Mouse (Mus musculus) forebrain, embryonic 14.5 days (tissue): ENCODE measurements around the gene Ripor2. TPM values are rescaled to one million over a fixed set of nuclear protein-coding genes. Genes with fewer than 3 reads are reported as not detected.
A peak's percentile ranks its signal among the peaks of the same experiment; 100 is the strongest.

Experiments used
- ATAC-seq: fragments of 200-750 bp; cut with Nextera tagmentation; 2 replicates; pipeline ENCODE4 v1.8.0; 2017; ENCODE audit warnings: mild to moderate bottlenecking, moderate library complexity
- DNase-seq: peaks from one replicate; pipeline ENCODE4 v3.0.0-alpha.2; 2015; ENCODE audit warnings: low spot score
- H3K27ac ChIP-seq: fragments of 300-500 bp; sonication (generic); 2 replicates; pipeline ENCODE4 v1.5.1; 2014; ENCODE audit warnings: low read depth, mild to moderate bottlenecking, control low read depth, low read length, moderate library complexity
- H3K27me3 ChIP-seq: fragments of 300-500 bp; sonication (generic); replicated peaks from 2 replicates; pipeline ENCODE4 v1.6.1; 2014; ENCODE audit warnings: low read length, control low read depth, mixed read lengths; ENCODE audit not compliant: control insufficient read depth, insufficient read depth
- H3K36me3 ChIP-seq: fragments of 300-500 bp; sonication (generic); 2 replicates; pipeline ENCODE4 v1.6.1; 2014; ENCODE audit warnings: low read length, control low read depth; ENCODE audit not compliant: control insufficient read depth, insufficient read depth
- H3K4me1 ChIP-seq: fragments of 300-500 bp; sonication (generic); 2 replicates; pipeline ENCODE4 v1.6.1; 2014; ENCODE audit warnings: antibody characterized with exemption, low read length, control low read depth; ENCODE audit not compliant: control insufficient read depth, insufficient read depth
- H3K4me2 ChIP-seq: fragments of 300-500 bp; sonication (generic); 2 replicates; pipeline ENCODE4 v1.6.1; 2014; ENCODE audit warnings: mild to moderate bottlenecking, control low read depth, low read length
- H3K4me3 ChIP-seq: fragments of 300-500 bp; sonication (generic); 2 replicates; pipeline ENCODE4 v1.5.1; 2014; ENCODE audit warnings: low read depth, low read length, control low read depth
- H3K9ac ChIP-seq: fragments of 300-500 bp; sonication (generic); 2 replicates; pipeline ENCODE4 v1.6.1; 2014; ENCODE audit warnings: mild to moderate bottlenecking, low read length, control low read depth, moderate library complexity
- H3K9me3 ChIP-seq: fragments of 300-500 bp; sonication (generic); replicated peaks from 2 replicates; pipeline ENCODE4 v1.6.1; 2016; ENCODE audit warnings: low read length, control low read depth, mixed read lengths; ENCODE audit not compliant: control insufficient read depth
- WGBS: fragments of 180-500 bp; shearing (Covaris S2); extraction: QIAGEN DNeasy Blood & Tissue Kit; methylation state at CpG from one replicate; pipeline ENCODE4 v1.1.7; 2014; 5-methylcytosine and 5-hydroxymethylcytosine counted together
- polyA plus RNA-seq: library from polyadenylated mRNA; unstranded; fragments of >200 nt; fragmentation: Nextera tagmentation; extraction: Ambion mirVana; gene quantifications from 2 replicates; pipeline ENCODE4 v1.2.1, GENCODE M21; 2014

Ripor2 gene
- polyA plus RNA-seq, 1 experiment from 2014 or later, result 16.9 TPM

GRCm38 (mm10) chr13:24735608-24736131, 153.7 kb downstream of the Ripor2 start:
- Histone ChIP-seq H3K9ac (no peak overlapping the region), H3K4me1 (no peaks in the 10 kb centered on the region), H3K9me3 (no peaks in the 10 kb centered on the region), H3K4me2 (no peak overlapping the region), H3K36me3 (0 out of 2 replicates have a peak, but pooled peaks cover 4% of the 10 kb centered on the region), H3K4me3 (no peak overlapping the region), H3K27me3 (no peaks in the 10 kb centered on the region), H3K27ac (no peak overlapping the region)
- WGBS, result 66% methylated on average over 6 of the region's 6 CpGs
- no peak for ATAC-seq
- no peak for DNase-seq

- ATAC-seq (no peak), DNase-seq (no peak)
- Histone ChIP-seq H3K27me3 (no peaks in the 10 kb centered on the region), H3K36me3 (no peaks in the 10 kb centered on the region), H3K4me3 (no peak within 1 kb of the TSS), H3K4me2 (no peak within 1 kb of the TSS), H3K9me3 (no peaks in the 10 kb centered on the region), H3K4me1 (no peaks in the 10 kb centered on the region), H3K27ac (no peak within 1 kb of the TSS), H3K9ac (no peak within 1 kb of the TSS)
- 89% methylated on average over 10 of the region's 10 CpGs for WGBS
Observed at GRCm38 (mm10) chr13:24741028-24741427, 159.0 kb downstream of the Ripor2 start, which contains the start of gene Armh2. Armh2 (plus strand) TSS chr13:24741232.

DNA sequence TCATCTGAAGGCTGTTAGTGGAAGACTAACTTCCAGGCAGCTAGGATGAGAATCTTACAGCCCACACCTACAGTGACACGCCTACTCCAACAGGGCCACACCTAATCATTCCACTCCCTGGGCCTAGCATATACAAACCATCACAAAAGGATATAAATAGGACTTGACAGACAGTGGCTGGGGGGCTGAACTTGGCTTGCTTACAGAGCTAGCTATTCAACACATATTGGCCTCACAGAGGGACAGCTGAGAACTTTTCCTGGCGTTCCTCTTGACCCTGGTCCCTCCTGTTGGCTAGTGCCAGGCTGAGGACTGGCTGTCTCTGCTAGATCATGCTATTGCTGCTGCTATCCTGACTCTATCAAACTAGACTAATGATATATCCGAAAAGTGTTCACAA, 165.8 kb downstream of the Ripor2 start:
- WGBS, result 83% methylated on average over 3 of the region's 3 CpGs
- no peak overlapping the region for H3K4me2 ChIP-seq
- no peaks in the 10 kb centered on the region for H3K9me3 ChIP-seq
- no peak overlapping the region for H3K4me3 ChIP-seq
- ATAC-seq, result no peak
- DNase-seq, result no peak
- peaks cover 12% of the 10 kb centered on the region; the same call in 1 of the 2 replicates for H3K36me3 ChIP-seq
- H3K4me1 ChIP-seq, result no peaks in the 10 kb centered on the region
- no peaks in the 10 kb centered on the region for H3K27me3 ChIP-seq
- H3K9ac ChIP-seq, result no peak overlapping the region
- H3K27ac ChIP-seq, result no peak overlapping the region

DNA sequence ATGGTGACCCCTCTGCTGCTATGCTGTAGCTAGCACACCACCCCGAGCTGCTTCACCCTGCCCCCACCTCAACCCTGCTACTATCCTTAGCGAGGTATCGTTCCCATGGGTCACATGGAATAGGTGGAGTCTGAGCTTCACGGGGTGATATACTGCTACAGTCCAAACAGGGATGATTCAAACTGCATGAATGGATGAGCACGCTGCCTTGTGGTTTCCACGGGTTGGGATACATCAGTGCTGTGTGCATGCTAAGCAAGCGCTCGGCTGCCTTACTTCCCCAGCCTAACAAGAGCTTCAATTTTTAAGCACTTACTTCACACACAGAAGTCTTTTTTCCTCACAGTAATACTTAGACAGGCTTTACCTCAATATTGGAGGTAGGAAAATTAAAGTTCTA, 168.8 kb downstream of the Ripor2 start:
- 90% methylated on average over 8 of the region's 8 CpGs for WGBS

GRCm38 (mm10) chr13:24751396-24751795, 169.4 kb downstream of the Ripor2 start:
- H3K27me3 ChIP-seq, result no peaks in the 10 kb centered on the region
- H3K36me3 ChIP-seq, result peaks cover 30% of the 10 kb centered on the region; the same call in 1 of the 2 replicates
- no peaks in the 10 kb centered on the region for H3K4me1 ChIP-seq
- no peak overlapping the region for H3K4me3 ChIP-seq
- WGBS, result 93% methylated on average over 8 of the region's 8 CpGs
- no peak overlapping the region for H3K4me2 ChIP-seq
- no peak overlapping the region for H3K9ac ChIP-seq
- DNase-seq, result no peak
- no peak for ATAC-seq
- H3K27ac ChIP-seq, result no peak overlapping the region
- no peaks in the 10 kb centered on the region for H3K9me3 ChIP-seq

More for the DNA sequence above, 168.8 kb downstream of the Ripor2 start:
- no peaks in the 10 kb centered on the region for H3K27me3 ChIP-seq
- ATAC-seq (no peak), DNase-seq (no peak)
- H3K4me1 ChIP-seq, result no peaks in the 10 kb centered on the region
- H3K4me3 ChIP-seq, result no peak overlapping the region
- no peaks in the 10 kb centered on the region for H3K9me3 ChIP-seq
- H3K27ac ChIP-seq, result no peak overlapping the region
- no peak overlapping the region for H3K9ac ChIP-seq
- peaks cover 29% of the 10 kb centered on the region; the same call in 1 of the 2 replicates for H3K36me3 ChIP-seq
- no peak overlapping the region for H3K4me2 ChIP-seq

DNA sequence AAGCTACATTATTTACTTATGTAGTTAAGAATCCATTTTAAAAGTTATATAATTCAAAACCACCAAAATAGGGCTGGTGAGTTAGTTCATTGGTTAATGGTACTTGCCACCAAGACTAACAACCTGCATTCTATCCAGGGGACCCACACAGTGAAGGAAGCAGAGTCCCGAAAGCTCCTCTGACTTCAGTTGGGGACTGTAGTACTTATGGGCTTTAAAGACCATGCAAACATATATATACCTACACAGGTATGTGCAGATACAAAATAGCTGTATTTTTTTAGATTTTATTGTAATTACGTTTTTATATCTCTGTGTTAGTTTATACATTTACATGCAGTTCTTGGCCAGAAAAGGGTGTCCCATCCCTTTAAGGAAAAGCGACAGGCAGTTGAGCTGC, 174.8 kb downstream of the Ripor2 start:
- H3K36me3 ChIP-seq, result peaks cover 26% of the 10 kb centered on the region
- H3K27ac ChIP-seq, result no peak overlapping the region
- H3K4me2 ChIP-seq, result no peak overlapping the region
- H3K4me1 ChIP-seq, result peaks cover 3% of the 10 kb centered on the region; the same call in 1 of the 2 replicates
- ATAC-seq (no peak), DNase-seq (no peak)
- H3K27me3 ChIP-seq, result no peaks in the 10 kb centered on the region
- no peak overlapping the region for H3K9ac ChIP-seq
- 94% methylated on average over 3 of the region's 3 CpGs for WGBS
- H3K9me3 ChIP-seq, result no peaks in the 10 kb centered on the region
- H3K4me3 ChIP-seq, result no peak overlapping the region

GRCm38 (mm10) chr13:24757820-24758564, 176.0 kb downstream of the Ripor2 start:
- Histone ChIP-seq H3K9ac (no peak overlapping the region), H3K4me1 (peaks cover 7% of the 10 kb centered on the region), H3K4me2 (no peak overlapping the region), H3K36me3 (peaks cover 23% of the 10 kb centered on the region), H3K27ac (no peak overlapping the region), H3K27me3 (no peaks in the 10 kb centered on the region), H3K4me3 (no peak overlapping the region), H3K9me3 (no peaks in the 10 kb centered on the region)
- no peak for DNase-seq
- 90% methylated on average over 12 of the region's 12 CpGs for WGBS
- ATAC-seq, result no peak

DNA sequence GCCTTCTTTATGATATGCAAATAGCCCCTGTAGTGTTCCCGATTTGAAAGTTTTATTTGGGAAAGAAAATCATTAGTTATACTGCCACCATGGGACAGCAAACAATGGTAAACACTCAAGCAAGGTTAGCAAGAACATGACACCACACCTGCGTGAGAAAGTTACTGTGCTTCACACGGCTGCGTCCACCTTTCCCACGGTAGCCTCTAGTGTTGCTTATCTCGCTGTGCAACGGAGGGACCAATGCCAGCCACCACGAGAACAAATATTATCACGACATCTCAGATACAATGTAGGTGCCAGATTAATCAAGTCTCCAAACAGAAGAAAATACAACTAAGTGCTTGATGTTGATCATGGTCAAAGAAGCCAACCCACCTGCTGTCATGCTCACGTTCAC, 177.5 kb downstream of the Ripor2 start:
- no peaks in the 10 kb centered on the region for H3K27me3 ChIP-seq
- no peak overlapping the region for H3K4me2 ChIP-seq
- H3K4me1 ChIP-seq, result peaks cover 7% of the 10 kb centered on the region
- no peak overlapping the region for H3K4me3 ChIP-seq
- H3K27ac ChIP-seq, result no peak overlapping the region
- no peaks in the 10 kb centered on the region for H3K9me3 ChIP-seq
- DNase-seq (no peak), ATAC-seq (no peak)
- H3K36me3 ChIP-seq, result peaks cover 16% of the 10 kb centered on the region
- no peak overlapping the region for H3K9ac ChIP-seq
- 94% methylated on average over 10 of the region's 10 CpGs for WGBS

GRCm38 (mm10) chr13:24760351-24760870, 178.4 kb downstream of the Ripor2 start:
- 34% methylated on average over 5 of the region's 5 CpGs for WGBS
- Histone ChIP-seq H3K9ac (no peak overlapping the region; the same call in 1 of the 2 replicates), H3K4me1 (peaks cover 7% of the 10 kb centered on the region), H3K4me3 (peak overlapping the region; percentile 93), H3K27me3 (no peaks in the 10 kb centered on the region), H3K4me2 (peak overlapping the region; percentile 55; the same call in 1 of the 2 replicates), H3K36me3 (peaks cover 10% of the 10 kb centered on the region), H3K9me3 (no peaks in the 10 kb centered on the region), H3K27ac (no peak overlapping the region)
- no peak; the same call in 1 of the 2 replicates for ATAC-seq
- peak; percentile 55 for DNase-seq
